14 mouse cellular contexts compared by ENCODE assay signal in the genomic region with DNA sequence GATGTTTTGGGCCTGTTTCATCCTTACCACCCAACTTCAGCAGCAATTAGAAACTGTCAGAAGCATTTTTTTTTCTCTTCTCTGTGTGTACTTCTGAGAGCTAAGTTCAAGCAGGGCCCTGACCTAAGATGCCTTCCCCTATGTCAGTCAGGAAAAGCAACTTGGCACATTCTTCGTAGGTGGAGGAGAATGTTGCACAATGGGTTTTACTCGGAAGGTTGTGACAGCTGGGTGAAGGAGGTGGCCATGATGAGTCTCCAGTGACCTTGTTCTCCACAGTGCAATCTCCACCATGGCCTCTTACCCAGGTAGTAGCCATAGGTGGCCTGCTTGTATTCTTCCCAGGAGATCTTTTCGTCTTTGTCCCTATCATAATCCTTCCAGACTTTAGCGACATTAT.
"Had no signal": no experiment of that assay in that cellular context is flagged by ENCODE, and none has a peak within 500 bp of the region (broad histone marks: within the 10 kb centered on the region; RNA-seq: fewer than 3 reads in every experiment).

No protein-coding gene starts in this region.

- DNase-seq: gastrocnemius, adult 2 months; gastrocnemius, postnatal 10 days; gastrocnemius, postnatal 25 days; heart, adult 2 months; heart, postnatal 14 days; heart, postnatal 4 days; kidney, adult 11 months; kidney, adult 2 months; kidney, adult 9 months; kidney, postnatal 14 days; kidney, postnatal 36 days; layer of hippocampus, adult 9-11 months; layer of hippocampus, postnatal 36 days; left cerebral cortex, postnatal 4 days had no signal
